Mouse (Mus musculus): ENCODE measurements around the gene S100pbp. TPM values are rescaled to one million over a fixed set of nuclear protein-coding genes. Genes with fewer than 3 reads are reported as not detected.
A peak's percentile ranks its signal among the peaks of the same experiment; 100 is the strongest.

The S100pbp gene
- polyA plus RNA-seq, 1 experiment from 2014 or later, result 23.2 TPM

- no peaks in the 10 kb centered on the region for H3K9me3 ChIP-seq (ENCODE audit: low read length)
- no peaks in the 10 kb centered on the region for H3K27me3 ChIP-seq (ENCODE audit: insufficient read depth, low read length)
- no peak overlapping the region for H3K4me3 ChIP-seq (ENCODE audit: low read length)
- H3K9ac ChIP-seq (replicated peaks; ENCODE audit: low read length), result peak overlapping the region; percentile 48
- peak overlapping the region; percentile 79 for H3K27ac ChIP-seq (ENCODE audit: low read length)
- H3K36me3 ChIP-seq (ENCODE audit: insufficient read depth, low read length), result no peaks in the 10 kb centered on the region
- ATAC-seq (ENCODE audit: low FRiP score, low TSS enrichment), result 0 out of 2 replicates have a peak, but pooled peaks have one; percentile 14
- H3K4me2 ChIP-seq (replicated peaks; ENCODE audit: low read depth, low read length), result no peak overlapping the region
- H3K4me1 ChIP-seq (ENCODE audit: insufficient read depth, low read length), result peaks cover 71% of the 10 kb centered on the region
- WGBS, result 63% methylated on average over 12 of the region's 12 CpGs
Measured at GRCm38 (mm10) chr4:129231594-129232450, 42.3 kb upstream of the S100pbp start.

GRCm38 (mm10) chr4:129230926-129231325, 41.4 kb upstream of the S100pbp start:
- no peak overlapping the region for H3K9ac ChIP-seq (replicated peaks; ENCODE audit: low read length)
- H3K4me2 ChIP-seq (replicated peaks; ENCODE audit: low read depth, low read length), result no peak overlapping the region
- H3K36me3 ChIP-seq (ENCODE audit: insufficient read depth, low read length), result no peaks in the 10 kb centered on the region
- H3K27me3 ChIP-seq (ENCODE audit: insufficient read depth, low read length), result no peaks in the 10 kb centered on the region
- H3K27ac ChIP-seq (ENCODE audit: low read length), result peak overlapping the region; percentile 79; the same call in 1 of the 2 replicates
- ATAC-seq (ENCODE audit: low FRiP score, low TSS enrichment), result no peak
- H3K4me3 ChIP-seq (ENCODE audit: low read length), result no peak overlapping the region
- peaks cover 76% of the 10 kb centered on the region for H3K4me1 ChIP-seq (ENCODE audit: insufficient read depth, low read length)
- H3K9me3 ChIP-seq (ENCODE audit: low read length), result no peaks in the 10 kb centered on the region
- WGBS, result 61% methylated on average over 8 of the region's 8 CpGs

- Histone ChIP-seq H3K9me3 (ENCODE audit: low read length) (no peaks in the 10 kb centered on the region), H3K27me3 (ENCODE audit: insufficient read depth, low read length) (no peaks in the 10 kb centered on the region), H3K27ac (ENCODE audit: low read length) (no peak overlapping the region), H3K9ac (replicated peaks; ENCODE audit: low read length) (no peak overlapping the region; the same call in 1 of the 2 replicates), H3K4me1 (ENCODE audit: insufficient read depth, low read length) (peaks cover 66% of the 10 kb centered on the region), H3K4me3 (ENCODE audit: low read length) (peak overlapping the region; percentile 42; the same call in 1 of the 2 replicates), H3K36me3 (ENCODE audit: insufficient read depth, low read length) (peaks cover 11% of the 10 kb centered on the region; the same call in 1 of the 2 replicates), H3K4me2 (replicated peaks; ENCODE audit: low read depth, low read length) (peak overlapping the region; percentile 61)
- no peak for ATAC-seq (ENCODE audit: low FRiP score, low TSS enrichment)
- WGBS, result 23% methylated on average over 8 of the region's 8 CpGs
Measured at GRCm38 (mm10) chr4:129227985-129228381, 38.5 kb upstream of the S100pbp start.

GRCm38 (mm10) chr4:129227170-129227984, 37.9 kb upstream of the S100pbp start:
- Histone ChIP-seq H3K9ac (replicated peaks; ENCODE audit: low read length) (peak overlapping the region; percentile 64), H3K9me3 (ENCODE audit: low read length) (no peaks in the 10 kb centered on the region), H3K4me2 (replicated peaks; ENCODE audit: low read depth, low read length) (peak overlapping the region; percentile 61), H3K27ac (ENCODE audit: low read length) (peak overlapping the region; percentile 68), H3K4me3 (ENCODE audit: low read length) (peak overlapping the region; percentile 42), H3K4me1 (ENCODE audit: insufficient read depth, low read length) (peaks cover 63% of the 10 kb centered on the region), H3K27me3 (ENCODE audit: insufficient read depth, low read length) (no peaks in the 10 kb centered on the region), H3K36me3 (ENCODE audit: insufficient read depth, low read length) (peaks cover 15% of the 10 kb centered on the region; the same call in 1 of the 2 replicates)
- ATAC-seq (ENCODE audit: low FRiP score, low TSS enrichment), result no peak
- 10% methylated on average over 22 of the region's 22 CpGs for WGBS

- ATAC-seq (ENCODE audit: low FRiP score, low TSS enrichment), result peak; percentile 61
- H3K27ac ChIP-seq (ENCODE audit: low read length), result peak overlapping the region; percentile 68
- H3K4me2 ChIP-seq (replicated peaks; ENCODE audit: low read depth, low read length), result peak overlapping the region; percentile 61
- H3K9me3 ChIP-seq (ENCODE audit: low read length), result no peaks in the 10 kb centered on the region
- peaks cover 55% of the 10 kb centered on the region for H3K4me1 ChIP-seq (ENCODE audit: insufficient read depth, low read length)
- H3K4me3 ChIP-seq (ENCODE audit: low read length), result peak overlapping the region; percentile 42
- WGBS, result 21% methylated on average over 5 of the region's 5 CpGs
- peaks cover 23% of the 10 kb centered on the region; the same call in 1 of the 2 replicates for H3K36me3 ChIP-seq (ENCODE audit: insufficient read depth, low read length)
- H3K9ac ChIP-seq (replicated peaks; ENCODE audit: low read length), result peak overlapping the region; percentile 64
- no peaks in the 10 kb centered on the region for H3K27me3 ChIP-seq (ENCODE audit: insufficient read depth, low read length)
Measured at GRCm38 (mm10) chr4:129226441-129226963, 37.0 kb upstream of the S100pbp start.

GRCm38 (mm10) chr4:129225315-129225714, 35.8 kb upstream of the S100pbp start:
- no peak overlapping the region for H3K4me3 ChIP-seq (ENCODE audit: low read length)
- H3K9ac ChIP-seq (replicated peaks; ENCODE audit: low read length), result no peak overlapping the region
- no peak overlapping the region for H3K27ac ChIP-seq (ENCODE audit: low read length)
- H3K4me1 ChIP-seq (ENCODE audit: insufficient read depth, low read length), result peaks cover 43% of the 10 kb centered on the region
- no peaks in the 10 kb centered on the region for H3K9me3 ChIP-seq (ENCODE audit: low read length)
- 98% methylated on average over 12 of the region's 12 CpGs for WGBS
- no peak overlapping the region for H3K4me2 ChIP-seq (replicated peaks; ENCODE audit: low read depth, low read length)
- no peak for ATAC-seq (ENCODE audit: low FRiP score, low TSS enrichment)
- H3K36me3 ChIP-seq (ENCODE audit: insufficient read depth, low read length), result peaks cover 32% of the 10 kb centered on the region
- H3K27me3 ChIP-seq (ENCODE audit: insufficient read depth, low read length), result no peaks in the 10 kb centered on the region

GRCm38 (mm10) chr4:129223421-129224281, 34.1 kb upstream of the S100pbp start:
- ATAC-seq (ENCODE audit: low FRiP score, low TSS enrichment), result peak; percentile 58
- Histone ChIP-seq H3K4me2 (replicated peaks; ENCODE audit: low read depth, low read length) (peak overlapping the region; percentile 51), H3K9me3 (ENCODE audit: low read length) (no peaks in the 10 kb centered on the region), H3K27me3 (ENCODE audit: insufficient read depth, low read length) (no peaks in the 10 kb centered on the region), H3K36me3 (ENCODE audit: insufficient read depth, low read length) (peaks cover 46% of the 10 kb centered on the region), H3K4me3 (ENCODE audit: low read length) (peak overlapping the region; percentile 24), H3K4me1 (ENCODE audit: insufficient read depth, low read length) (peaks cover 42% of the 10 kb centered on the region), H3K27ac (ENCODE audit: low read length) (no peak overlapping the region), H3K9ac (replicated peaks; ENCODE audit: low read length) (peak overlapping the region; percentile 50; the same call in 1 of the 2 replicates)
- 38% methylated on average over 55 of the region's 55 CpGs for WGBS

GRCm38 (mm10) chr4:129222019-129222925, 32.7 kb upstream of the S100pbp start:
- Histone ChIP-seq H3K27me3 (ENCODE audit: insufficient read depth, low read length) (no peaks in the 10 kb centered on the region), H3K36me3 (ENCODE audit: insufficient read depth, low read length) (peaks cover 60% of the 10 kb centered on the region)
- 77% methylated on average over 30 of the region's 31 CpGs for WGBS

More at GRCm38 (mm10) chr4:129222019-129222925, 32.7 kb upstream of the S100pbp start:
- 0 out of 2 replicates have a peak overlapping the region, but pooled peaks have one; percentile 18 for H3K9ac ChIP-seq (replicated peaks; ENCODE audit: low read length)
- ATAC-seq (ENCODE audit: low FRiP score, low TSS enrichment), result no peak
- peaks cover 30% of the 10 kb centered on the region for H3K4me1 ChIP-seq (ENCODE audit: insufficient read depth, low read length)
- no peak overlapping the region for H3K4me2 ChIP-seq (replicated peaks; ENCODE audit: low read depth, low read length)
- H3K27ac ChIP-seq (ENCODE audit: low read length), result no peak overlapping the region
- no peak overlapping the region for H3K4me3 ChIP-seq (ENCODE audit: low read length)
- H3K9me3 ChIP-seq (ENCODE audit: low read length), result no peaks in the 10 kb centered on the region
